Mouse (Mus musculus): ENCODE data around the gene Ces1e.

Ces1e gene

DNA sequence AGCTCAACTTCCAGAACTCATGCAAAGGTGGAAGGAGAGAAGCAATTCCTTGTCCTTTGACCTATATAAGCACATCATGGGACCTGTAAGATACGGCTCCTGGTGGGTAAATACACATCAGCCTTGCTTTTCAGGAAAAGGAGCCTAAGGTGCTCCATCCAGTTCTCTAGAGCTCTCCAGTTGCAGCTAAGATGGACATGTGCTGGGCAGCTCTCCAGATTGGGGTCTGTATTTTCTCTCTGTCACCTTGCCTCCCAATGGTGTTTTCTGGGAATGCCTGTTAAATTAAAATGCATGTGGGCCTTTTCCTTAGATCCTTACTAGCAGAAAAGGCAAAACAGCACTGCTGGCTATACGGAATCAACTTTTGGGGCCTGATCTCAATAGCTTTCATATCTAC is 54.9 kb downstream of the Ces1e start:
- DNase-seq (ENCODE audit: low spot score): no peak

DNA sequence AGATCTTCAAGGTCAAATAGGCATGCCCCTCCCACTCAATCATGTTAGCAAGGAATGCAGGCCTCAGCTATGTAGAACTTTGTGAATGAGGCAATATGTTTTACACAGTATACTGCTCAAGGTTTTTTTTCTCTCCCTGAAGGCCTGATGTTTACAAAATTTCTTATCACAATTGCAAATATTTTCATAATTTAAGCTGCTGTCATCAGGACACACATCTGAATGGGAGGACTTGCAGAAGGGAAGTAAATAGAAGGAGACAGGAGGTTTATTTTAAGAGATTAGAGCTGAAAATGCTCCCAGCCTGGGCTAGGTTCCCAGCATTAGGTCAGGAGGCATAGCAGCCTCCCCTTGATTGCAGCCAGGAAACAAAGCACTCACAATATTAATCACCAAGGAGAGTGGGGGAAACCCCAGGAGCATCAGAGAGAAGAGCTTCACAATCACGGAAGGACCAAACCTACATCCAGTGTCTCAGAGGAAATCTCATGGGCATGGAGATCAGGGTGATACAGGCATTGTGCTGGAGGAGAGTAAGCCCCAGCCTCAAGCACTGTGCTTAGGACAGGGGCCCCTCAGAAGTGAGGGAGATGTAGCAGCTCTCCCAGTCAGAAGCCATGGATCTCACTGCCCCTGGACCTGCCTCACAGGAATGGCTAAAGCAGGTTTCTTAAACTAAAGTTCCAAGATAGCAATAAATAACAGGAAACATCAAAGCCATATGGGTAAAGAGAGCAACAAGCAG is 57.4 kb downstream of the Ces1e start:
- DNase-seq (ENCODE audit: low spot score): no peak

DNA sequence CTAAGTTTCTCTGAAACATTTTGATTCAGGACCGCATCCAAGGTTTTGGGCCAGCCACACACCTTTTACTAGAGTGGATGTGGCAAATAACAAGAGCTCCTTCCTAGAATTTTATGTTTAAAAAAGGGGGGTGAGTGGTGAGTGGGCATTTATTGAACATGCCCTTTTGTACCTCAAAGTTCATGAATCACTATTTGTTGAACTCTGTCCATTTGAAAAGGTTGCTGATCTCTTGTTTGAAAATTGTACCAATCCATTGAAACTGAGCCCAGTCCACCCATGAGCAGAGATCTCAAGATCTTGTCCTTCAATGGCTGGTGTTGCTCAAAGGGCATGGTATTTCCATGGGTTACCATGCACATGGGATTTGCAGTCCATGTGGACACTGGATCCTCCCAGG is 66.1 kb downstream of the Ces1e start:
- DNase-seq (ENCODE audit: low spot score): no peak

DNA sequence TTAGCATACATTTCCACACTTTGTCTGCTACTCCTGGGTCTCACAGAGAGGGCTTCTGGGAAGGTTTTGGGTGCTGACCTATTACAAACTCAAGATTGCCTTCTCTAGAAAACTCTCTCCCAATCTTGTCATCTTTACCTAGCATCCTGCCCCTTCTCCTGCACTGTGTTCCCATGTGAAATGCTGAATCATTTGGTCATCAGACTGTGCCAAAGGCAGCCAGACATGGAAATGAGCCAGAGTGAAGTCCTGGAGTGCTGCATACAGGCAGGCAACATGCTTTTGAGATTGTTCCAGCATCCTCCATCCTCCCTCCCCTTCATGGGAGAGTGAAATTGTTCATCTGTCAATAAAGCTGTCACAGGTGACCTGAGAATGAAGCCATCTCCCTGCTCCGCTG is 78.0 kb downstream of the Ces1e start:
- DNase-seq (ENCODE audit: low spot score): no peak
